Mouse (Mus musculus): ENCODE data around the gene Myh6. TPM values are rescaled to one million over a fixed set of nuclear protein-coding genes. Genes with fewer than 3 reads are reported as not detected.

Myh6 gene
- polyA plus RNA-seq, 2 experiments = 2.1 to 7.3 TPM

DNA sequence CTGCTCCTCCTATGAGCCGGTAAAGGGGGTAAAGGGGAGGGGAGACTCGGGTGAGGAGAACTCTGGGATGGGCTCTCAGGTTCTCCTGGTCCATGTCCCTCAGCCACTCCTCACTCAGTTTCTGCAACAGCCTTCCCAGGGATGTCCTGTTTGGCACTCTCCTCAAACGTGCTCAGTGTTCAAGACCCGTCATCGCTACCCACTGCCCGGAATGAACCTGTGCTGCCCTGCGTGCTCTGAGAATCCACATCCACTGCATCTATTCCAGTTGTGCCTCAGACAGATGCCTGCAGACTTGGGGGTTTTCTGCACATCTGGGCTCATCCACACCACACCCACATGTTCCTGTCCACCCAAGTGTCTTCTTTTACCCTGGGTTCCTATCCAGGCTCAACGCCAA lies 24.2 kb downstream of the Myh6 start:
- DNase-seq (ENCODE audit: low spot score) = no peak
- 85% methylated on average over 8 of the region's 8 CpGs for WGBS
- Histone ChIP-seq H3K27ac (replicated peaks; ENCODE audit: low read depth, low read length) (no peak overlapping the region), H3K4me2 (replicated peaks; ENCODE audit: low read depth, low read length, severe bottlenecking) (no peak overlapping the region), H3K27me3 (ENCODE audit: control insufficient read depth, insufficient read depth, low read length) (no peaks in the 10 kb centered on the region), H3K9ac (ENCODE audit: low read depth, low read length, severe bottlenecking) (no peak overlapping the region), H3K4me1 (ENCODE audit: control insufficient read depth, insufficient read depth, low read length) (0 out of 2 replicates have a peak, but pooled peaks cover under 1% of the 10 kb centered on the region), H3K9me3 (ENCODE audit: control insufficient read depth, low read length) (no peaks in the 10 kb centered on the region), H3K4me3 (replicated peaks; ENCODE audit: low read length) (no peak overlapping the region), H3K36me3 (ENCODE audit: control insufficient read depth, insufficient read depth, low read length) (no peaks in the 10 kb centered on the region)
- no peak for ATAC-seq (ENCODE audit: low FRiP score, low read depth)
- no peak for TF ChIP-seq POLR2A (IDR thresholded peaks at IDR 0.05; ENCODE audit: borderline replicate concordance, extremely low read depth, insufficient read depth, insufficient read length)

GRCm38 (mm10) chr14:54941024-54941978 lies 25.4 kb downstream of the Myh6 start:
- H3K9me3 ChIP-seq (ENCODE audit: control insufficient read depth, low read length) = no peaks in the 10 kb centered on the region
- H3K27ac ChIP-seq (replicated peaks; ENCODE audit: low read depth, low read length) = no peak overlapping the region
- H3K27me3 ChIP-seq (ENCODE audit: control insufficient read depth, insufficient read depth, low read length) = no peaks in the 10 kb centered on the region
- WGBS = 55% methylated on average over 13 of the region's 13 CpGs
- no peaks in the 10 kb centered on the region for H3K36me3 ChIP-seq (ENCODE audit: control insufficient read depth, insufficient read depth, low read length)
- H3K9ac ChIP-seq (ENCODE audit: low read depth, low read length, severe bottlenecking) = no peak overlapping the region
- no peak overlapping the region for H3K4me3 ChIP-seq (replicated peaks; ENCODE audit: low read length)
- TF ChIP-seq POLR2A (IDR thresholded peaks at IDR 0.05; ENCODE audit: borderline replicate concordance, extremely low read depth, insufficient read depth, insufficient read length) = no peak
- DNase-seq (ENCODE audit: low spot score) (no peak), ATAC-seq (ENCODE audit: low FRiP score, low read depth) (no peak)
- H3K4me2 ChIP-seq (replicated peaks; ENCODE audit: low read depth, low read length, severe bottlenecking) = no peak overlapping the region
- H3K4me1 ChIP-seq (ENCODE audit: control insufficient read depth, insufficient read depth, low read length) = peaks cover 9% of the 10 kb centered on the region

- Histone ChIP-seq H3K27me3 (ENCODE audit: control insufficient read depth, insufficient read depth, low read length) (no peaks in the 10 kb centered on the region), H3K9ac (ENCODE audit: low read depth, low read length, severe bottlenecking) (no peak overlapping the region), H3K9me3 (ENCODE audit: control insufficient read depth, low read length) (no peaks in the 10 kb centered on the region), H3K4me1 (ENCODE audit: control insufficient read depth, insufficient read depth, low read length) (peaks cover 13% of the 10 kb centered on the region), H3K36me3 (ENCODE audit: control insufficient read depth, insufficient read depth, low read length) (no peaks in the 10 kb centered on the region), H3K4me3 (replicated peaks; ENCODE audit: low read length) (no peak overlapping the region), H3K4me2 (replicated peaks; ENCODE audit: low read depth, low read length, severe bottlenecking) (no peak overlapping the region), H3K27ac (replicated peaks; ENCODE audit: low read depth, low read length) (no peak overlapping the region)
- no peak for TF ChIP-seq POLR2A (IDR thresholded peaks at IDR 0.05; ENCODE audit: borderline replicate concordance, extremely low read depth, insufficient read depth, insufficient read length)
- DNase-seq (ENCODE audit: low spot score) = no peak
- 74% methylated on average over 3 of the region's 3 CpGs for WGBS
- ATAC-seq (ENCODE audit: low FRiP score, low read depth) = no peak
Measured at GRCm38 (mm10) chr14:54940176-54940530, 26.6 kb downstream of the Myh6 start.

GRCm38 (mm10) chr14:54939434-54940175 lies 27.1 kb downstream of the Myh6 start:
- no peak overlapping the region for H3K4me2 ChIP-seq (replicated peaks; ENCODE audit: low read depth, low read length, severe bottlenecking)
- TF ChIP-seq POLR2A (IDR thresholded peaks at IDR 0.05; ENCODE audit: borderline replicate concordance, extremely low read depth, insufficient read depth, insufficient read length) = no peak
- H3K9ac ChIP-seq (ENCODE audit: low read depth, low read length, severe bottlenecking) = no peak overlapping the region
- no peaks in the 10 kb centered on the region for H3K36me3 ChIP-seq (ENCODE audit: control insufficient read depth, insufficient read depth, low read length)
- no peaks in the 10 kb centered on the region for H3K9me3 ChIP-seq (ENCODE audit: control insufficient read depth, low read length)
- no peak overlapping the region for H3K4me3 ChIP-seq (replicated peaks; ENCODE audit: low read length)
- no peak overlapping the region for H3K27ac ChIP-seq (replicated peaks; ENCODE audit: low read depth, low read length)
- no peaks in the 10 kb centered on the region for H3K27me3 ChIP-seq (ENCODE audit: control insufficient read depth, insufficient read depth, low read length)
- 51% methylated on average over 12 of the region's 12 CpGs for WGBS
- DNase-seq (ENCODE audit: low spot score) (peak; percentile 57), ATAC-seq (ENCODE audit: low FRiP score, low read depth) (peak; percentile 62)
- peaks cover 13% of the 10 kb centered on the region for H3K4me1 ChIP-seq (ENCODE audit: control insufficient read depth, insufficient read depth, low read length)

DNA sequence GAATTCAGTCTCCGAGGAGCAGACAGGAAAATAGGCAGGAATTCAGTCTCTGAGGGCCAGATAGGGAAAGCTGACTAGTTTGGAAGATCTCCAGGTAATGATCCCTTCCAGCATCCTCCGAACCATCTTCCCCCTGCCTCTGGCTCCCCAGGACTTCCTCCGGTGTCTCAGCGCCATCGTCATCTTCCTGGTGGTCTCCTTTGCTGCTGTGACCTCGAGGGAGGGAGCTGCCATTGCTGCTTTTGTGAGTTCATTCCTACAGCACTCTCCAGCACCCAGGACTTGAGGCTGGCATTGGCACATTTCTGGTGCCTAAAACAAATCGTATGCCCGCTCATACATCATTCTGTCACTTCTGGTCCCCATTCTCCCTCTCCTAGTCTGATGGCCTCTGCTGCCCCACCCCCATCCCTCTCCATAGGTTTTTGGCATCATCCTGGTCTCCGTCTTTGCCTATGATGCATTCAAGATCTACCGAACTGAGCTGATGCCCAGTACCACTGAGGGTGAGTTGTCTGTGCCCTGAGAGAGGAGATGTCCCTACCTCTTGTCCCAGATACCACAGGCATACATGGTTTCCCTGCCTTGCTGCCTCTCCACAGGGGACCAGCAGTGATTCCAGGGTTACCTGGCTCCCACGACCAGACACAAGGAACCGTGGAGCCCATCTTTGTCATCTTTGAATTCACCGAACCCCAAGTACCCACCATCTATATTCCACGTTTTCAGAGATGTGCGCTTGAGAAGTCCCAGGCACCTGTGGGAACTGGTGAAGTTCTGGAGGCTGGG lies 28.1 kb downstream of the Myh6 start:
- DNase-seq (ENCODE audit: low spot score) (no peak), ATAC-seq (ENCODE audit: low FRiP score, low read depth) (no peak)
- H3K4me3 ChIP-seq (replicated peaks; ENCODE audit: low read length) = no peak overlapping the region
- no peak overlapping the region for H3K9ac ChIP-seq (ENCODE audit: low read depth, low read length, severe bottlenecking)
- H3K27ac ChIP-seq (replicated peaks; ENCODE audit: low read depth, low read length) = no peak overlapping the region
- WGBS = 82% methylated on average over 15 of the region's 15 CpGs
- no peaks in the 10 kb centered on the region for H3K36me3 ChIP-seq (ENCODE audit: control insufficient read depth, insufficient read depth, low read length)
- H3K4me1 ChIP-seq (ENCODE audit: control insufficient read depth, insufficient read depth, low read length) = peaks cover 13% of the 10 kb centered on the region
- no peaks in the 10 kb centered on the region for H3K9me3 ChIP-seq (ENCODE audit: control insufficient read depth, low read length)
- no peak overlapping the region for H3K4me2 ChIP-seq (replicated peaks; ENCODE audit: low read depth, low read length, severe bottlenecking)
- TF ChIP-seq POLR2A (IDR thresholded peaks at IDR 0.05; ENCODE audit: borderline replicate concordance, extremely low read depth, insufficient read depth, insufficient read length) = no peak
- H3K27me3 ChIP-seq (ENCODE audit: control insufficient read depth, insufficient read depth, low read length) = no peaks in the 10 kb centered on the region
